Mouse (Mus musculus) hindbrain, embryonic 16.5 days (tissue): Measurements from ENCODE around the gene Ppp1r8. TPM values are rescaled to one million over a fixed set of nuclear protein-coding genes. Genes with fewer than 3 reads are reported as not detected.
A peak's percentile ranks its signal among the peaks of the same experiment; 100 is the strongest.
"Not testable (repeated sequence)": the region's sequence is repeated elsewhere in the genome, so short reads cannot be mapped to it uniquely, and the experiment has no call there.

Source experiments
- ATAC-seq: fragments of 200-750 bp; cut with Nextera tagmentation; 2 replicates; pipeline ENCODE4 v1.8.0; 2017; ENCODE audit warnings: moderate TSS enrichment, moderate library complexity
- H3K27ac ChIP-seq: fragments of 300-500 bp; sonication (generic); 2 replicates; pipeline ENCODE4 v1.5.1; 2014; ENCODE audit warnings: low read depth, mild to moderate bottlenecking, control low read depth, low read length, moderate library complexity
- H3K27me3 ChIP-seq: fragments of 300-500 bp; sonication (generic); replicated peaks from 2 replicates; pipeline ENCODE4 v1.6.1; 2014; ENCODE audit warnings: low read length; ENCODE audit not compliant: control insufficient read depth, insufficient read depth
- H3K36me3 ChIP-seq: fragments of 300-500 bp; sonication (generic); 2 replicates; pipeline ENCODE4 v1.6.1; 2014; ENCODE audit warnings: mild to moderate bottlenecking, low read length, moderate library complexity, mixed read lengths; ENCODE audit not compliant: control insufficient read depth, insufficient read depth
- H3K4me1 ChIP-seq: fragments of 300-500 bp; sonication (generic); 2 replicates; pipeline ENCODE4 v1.6.1; 2014; ENCODE audit warnings: low read depth, low read length; ENCODE audit not compliant: control insufficient read depth, insufficient read depth
- H3K4me2 ChIP-seq: fragments of 300-500 bp; sonication (generic); 2 replicates; pipeline ENCODE4 v1.6.1; 2014; ENCODE audit warnings: mild to moderate bottlenecking, low read length, control low read depth, moderate library complexity
- H3K4me3 ChIP-seq: fragments of 300-500 bp; sonication (generic); 2 replicates; pipeline ENCODE4 v1.5.1; 2014; ENCODE audit warnings: mild to moderate bottlenecking, low read length, control low read depth, moderate library complexity
- H3K9ac ChIP-seq: fragments of 300-500 bp; sonication (generic); 2 replicates; pipeline ENCODE4 v1.6.1; 2014; ENCODE audit warnings: low read depth, mild to moderate bottlenecking, control low read depth, low read length, moderate library complexity
- H3K9me3 ChIP-seq: fragments of 300-500 bp; sonication (generic); 2 replicates; pipeline ENCODE4 v1.6.1; 2014; ENCODE audit warnings: mild to moderate bottlenecking, low read length, moderate library complexity; ENCODE audit not compliant: control insufficient read depth
- WGBS: fragments of 180-500 bp; shearing (Covaris S2); extraction: QIAGEN DNeasy Blood & Tissue Kit; methylation state at CpG from one replicate; pipeline ENCODE4 v1.1.7; 2014; 5-methylcytosine and 5-hydroxymethylcytosine counted together
- polyA plus RNA-seq: library from polyadenylated mRNA; unstranded; fragments of >200 nt; fragmentation: Nextera tagmentation; extraction: Ambion mirVana; gene quantifications from 2 replicates; pipeline ENCODE4 v1.2.1, GENCODE M21; 2015

Ppp1r8 gene
- polyA plus RNA-seq, 1 experiment from 2014 or later = 59.4 TPM

GRCm38 (mm10) chr4:132801176-132802077, 41.5 kb downstream of the Ppp1r8 start:
- H3K4me2 ChIP-seq = no peak overlapping the region
- no peak overlapping the region for H3K27ac ChIP-seq
- 86% methylated on average over 18 of the region's 18 CpGs for WGBS
- no peaks in the 10 kb centered on the region for H3K9me3 ChIP-seq
- peaks cover 2% of the 10 kb centered on the region; the same call in 1 of the 2 replicates for H3K27me3 ChIP-seq
- H3K4me3 ChIP-seq = no peak overlapping the region
- no peak overlapping the region for H3K9ac ChIP-seq
- ATAC-seq = no peak
- H3K4me1 ChIP-seq = no peaks in the 10 kb centered on the region
- H3K36me3 ChIP-seq = no peaks in the 10 kb centered on the region

DNA sequence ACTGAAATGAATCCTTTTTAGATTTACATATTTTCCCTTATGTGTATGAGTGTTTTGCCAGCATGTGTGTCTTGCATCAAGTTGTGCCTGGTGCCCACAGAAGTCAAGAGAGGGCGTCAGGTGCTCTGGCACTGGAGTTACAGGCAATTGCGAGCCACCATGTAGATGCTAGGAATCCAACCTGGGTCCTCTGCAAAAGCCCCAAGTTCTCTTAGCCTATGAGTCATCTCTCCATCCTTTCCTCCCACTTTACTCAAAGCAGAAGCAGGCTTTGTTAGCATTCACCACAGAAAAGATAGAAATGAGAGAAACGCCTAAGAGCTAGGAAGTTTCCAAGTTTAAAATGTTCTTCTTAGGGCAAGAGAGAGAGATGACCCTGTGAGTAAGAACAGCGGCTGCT, 43.1 kb downstream of the Ppp1r8 start:
- Histone ChIP-seq H3K27ac (no peak overlapping the region), H3K9me3 (no peaks in the 10 kb centered on the region), H3K36me3 (no peaks in the 10 kb centered on the region), H3K9ac (no peak overlapping the region), H3K27me3 (peaks cover 9% of the 10 kb centered on the region), H3K4me2 (no peak overlapping the region), H3K4me3 (no peak overlapping the region), H3K4me1 (peaks cover 4% of the 10 kb centered on the region; the same call in 1 of the 2 replicates)
- ATAC-seq = no peak
- WGBS = 87% methylated on average over 4 of the region's 4 CpGs

DNA sequence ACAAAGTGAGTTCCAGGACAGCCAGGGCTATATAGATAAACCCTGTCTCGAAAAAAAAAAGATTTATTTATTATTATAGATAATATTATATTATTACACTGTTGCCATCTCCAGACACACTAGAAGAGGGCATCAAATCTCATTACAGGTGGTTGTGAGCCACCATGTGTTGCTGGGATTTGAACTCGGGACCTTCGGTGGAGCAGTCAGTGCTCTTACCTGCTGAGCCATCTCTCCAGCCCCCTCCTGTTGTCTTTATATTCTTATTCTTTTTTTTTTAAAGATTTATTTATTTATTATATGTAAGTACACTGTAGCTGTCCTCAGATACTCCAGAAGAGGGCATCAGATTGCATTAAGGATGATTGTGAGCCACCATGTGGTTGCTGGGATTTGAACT, 44.3 kb downstream of the Ppp1r8 start:
- not testable (repeated sequence) for H3K4me1 ChIP-seq, H3K9me3 ChIP-seq, H3K27ac ChIP-seq, H3K4me2 ChIP-seq, H3K36me3 ChIP-seq, H3K9ac ChIP-seq, ATAC-seq, H3K4me3 ChIP-seq
- peaks cover 14% of the 10 kb centered on the region for H3K27me3 ChIP-seq
- WGBS = 87% methylated on average over 3 of the region's 3 CpGs

- peaks cover 14% of the 10 kb centered on the region for H3K27me3 ChIP-seq
- H3K36me3 ChIP-seq = no peaks in the 10 kb centered on the region
- H3K27ac ChIP-seq = no peak overlapping the region
- ATAC-seq = no peak
- no peak overlapping the region for H3K9ac ChIP-seq
- H3K4me3 ChIP-seq = no peak overlapping the region
- no peaks in the 10 kb centered on the region for H3K9me3 ChIP-seq
- no peak overlapping the region for H3K4me2 ChIP-seq
- peaks cover 4% of the 10 kb centered on the region; the same call in 1 of the 2 replicates for H3K4me1 ChIP-seq
- 68% methylated on average over 4 of the region's 4 CpGs for WGBS
These were observed 44.9 kb downstream of the Ppp1r8 start for GRCm38 (mm10) chr4:132798028-132798427.

GRCm38 (mm10) chr4:132797461-132797860, 45.5 kb downstream of the Ppp1r8 start:
- Histone ChIP-seq H3K4me1 (peaks cover 4% of the 10 kb centered on the region; the same call in 1 of the 2 replicates), H3K4me3 (no peak overlapping the region)

DNA sequence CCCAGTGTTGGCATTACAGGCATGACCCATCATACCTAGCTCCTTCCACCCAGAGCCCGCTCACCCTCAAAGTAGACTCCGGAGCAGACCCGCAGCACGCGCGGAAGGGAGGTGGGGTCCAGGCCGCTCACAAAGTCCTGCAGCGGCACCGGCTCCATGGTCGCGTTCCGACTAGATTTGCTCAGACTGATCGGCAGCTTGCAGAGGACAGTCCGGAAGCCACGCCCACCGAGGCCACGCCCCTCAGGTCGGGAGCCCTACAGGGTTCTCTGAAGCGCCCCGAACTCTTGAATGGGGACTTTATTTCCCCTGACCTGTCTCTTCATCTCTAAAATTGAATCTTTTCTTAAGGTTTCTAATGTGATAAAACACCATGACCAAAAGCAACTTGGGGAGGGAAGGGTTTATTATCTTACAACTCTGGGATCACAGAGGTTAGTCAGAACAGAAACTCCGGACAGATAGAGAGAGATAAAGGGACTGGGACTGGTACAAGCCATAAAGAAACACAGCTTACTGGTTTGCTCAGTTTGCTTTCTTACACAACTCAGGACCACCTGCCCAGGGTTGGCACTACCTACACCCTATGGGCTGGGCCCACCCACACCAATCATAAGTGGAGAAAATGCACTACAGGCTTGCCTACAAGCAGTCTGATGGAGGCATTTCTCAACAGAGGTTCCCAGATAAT, 46.6 kb downstream of the Ppp1r8 start, which contains the start of gene Themis2:
Gene Themis2 (minus strand): TSS at position 192 of the 691 bp plus-strand sequence.
- Histone ChIP-seq H3K27ac (no peak within 1 kb of the TSS), H3K4me3 (peak within 1 kb of the TSS; percentile 35), H3K27me3 (peaks cover 14% of the 10 kb centered on the region), H3K36me3 (no peaks in the 10 kb centered on the region), H3K4me1 (peaks cover 4% of the 10 kb centered on the region; the same call in 1 of the 2 replicates), H3K4me2 (peak within 1 kb of the TSS; percentile 57), H3K9ac (peak within 1 kb of the TSS; percentile 5; the same call in 1 of the 2 replicates), H3K9me3 (no peaks in the 10 kb centered on the region)
- no peak for ATAC-seq
- 3% methylated on average over 21 of the region's 21 CpGs for WGBS

More at GRCm38 (mm10) chr4:132797461-132797860, 45.5 kb downstream of the Ppp1r8 start:
- H3K27ac ChIP-seq = no peak overlapping the region
- peaks cover 14% of the 10 kb centered on the region for H3K27me3 ChIP-seq
- H3K36me3 ChIP-seq = no peaks in the 10 kb centered on the region
- H3K9ac ChIP-seq = no peak overlapping the region
- H3K4me2 ChIP-seq = no peak overlapping the region
- no peak for ATAC-seq
- no peaks in the 10 kb centered on the region for H3K9me3 ChIP-seq
- WGBS = 85% methylated on average over 1 of the region's 1 CpGs

- H3K36me3 ChIP-seq = no peaks in the 10 kb centered on the region
- H3K4me1 ChIP-seq = peaks cover 4% of the 10 kb centered on the region; the same call in 1 of the 2 replicates
- no peak for ATAC-seq
- no peaks in the 10 kb centered on the region for H3K9me3 ChIP-seq
- no peak overlapping the region for H3K9ac ChIP-seq
- H3K4me3 ChIP-seq = no peak overlapping the region
- H3K27ac ChIP-seq = no peak overlapping the region
- 53% methylated on average over 7 of the region's 7 CpGs for WGBS
- no peak overlapping the region for H3K4me2 ChIP-seq
- H3K27me3 ChIP-seq = peaks cover 14% of the 10 kb centered on the region
These were observed 47.8 kb downstream of the Ppp1r8 start for GRCm38 (mm10) chr4:132795171-132795570.

- no peak overlapping the region for H3K4me2 ChIP-seq
- H3K9ac ChIP-seq = no peak overlapping the region
- no peak overlapping the region for H3K4me3 ChIP-seq
- H3K27ac ChIP-seq = no peak overlapping the region
- H3K9me3 ChIP-seq = no peaks in the 10 kb centered on the region
- H3K36me3 ChIP-seq = no peaks in the 10 kb centered on the region
- H3K27me3 ChIP-seq = peaks cover 14% of the 10 kb centered on the region
- ATAC-seq = no peak
- H3K4me1 ChIP-seq = peaks cover 4% of the 10 kb centered on the region; the same call in 1 of the 2 replicates
- WGBS = 79% methylated on average over 8 of the region's 8 CpGs
These were observed 48.2 kb downstream of the Ppp1r8 start for GRCm38 (mm10) chr4:132794760-132795159.

- H3K27me3 ChIP-seq = peaks cover 14% of the 10 kb centered on the region
- WGBS = 78% methylated on average over 9 of the region's 9 CpGs
- H3K9me3 ChIP-seq = no peaks in the 10 kb centered on the region
- H3K4me3 ChIP-seq = no peak overlapping the region
- H3K4me2 ChIP-seq = no peak overlapping the region
- H3K36me3 ChIP-seq = no peaks in the 10 kb centered on the region
- ATAC-seq = no peak
- no peak overlapping the region for H3K27ac ChIP-seq
- H3K4me1 ChIP-seq = peaks cover 4% of the 10 kb centered on the region; the same call in 1 of the 2 replicates
- H3K9ac ChIP-seq = no peak overlapping the region
These were observed 48.9 kb downstream of the Ppp1r8 start for GRCm38 (mm10) chr4:132794028-132794427.
